Mouse (Mus musculus) embryo, embryonic 10.5 days (tissue): ENCODE results near the gene Gm17455.
A peak's percentile ranks its signal among the peaks of the same experiment; 100 is the strongest.

Experiments used
- DNase-seq: peaks from one replicate; pipeline ENCODE4 v3.0.0-alpha.2; 2015; ENCODE audit warnings: low spot score

The Gm17455 gene

GRCm38 (mm10) chr10:60373937-60374578 lies 25.5 kb upstream of the Gm17455 start:
- peak; percentile 36 for DNase-seq

- no peak for DNase-seq
Observed at GRCm38 (mm10) chr10:60376704-60377103, 22.8 kb upstream of the Gm17455 start.

- no peak for DNase-seq
Observed at GRCm38 (mm10) chr10:60379419-60379957, 20.0 kb upstream of the Gm17455 start.

- DNase-seq: no peak
Observed at GRCm38 (mm10) chr10:60380229-60380628, 19.3 kb upstream of the Gm17455 start.

- DNase-seq: no peak
Observed at GRCm38 (mm10) chr10:60381142-60381925, 18.2 kb upstream of the Gm17455 start.

GRCm38 (mm10) chr10:60388332-60388731 lies 11.2 kb upstream of the Gm17455 start:
- DNase-seq: no peak

- DNase-seq: no peak
Observed at GRCm38 (mm10) chr10:60389447-60389865, 10.1 kb upstream of the Gm17455 start.

GRCm38 (mm10) chr10:60390177-60390903 lies 9.2 kb upstream of the Gm17455 start:
- DNase-seq: peak; percentile 45

GRCm38 (mm10) chr10:60390904-60391420 lies 8.6 kb upstream of the Gm17455 start:
- no peak for DNase-seq

GRCm38 (mm10) chr10:60391661-60392060 lies 7.9 kb upstream of the Gm17455 start:
- DNase-seq: no peak

- DNase-seq: no peak
Observed at GRCm38 (mm10) chr10:60394936-60395335, 4.6 kb upstream of the Gm17455 start.

- no peak for DNase-seq
Observed at GRCm38 (mm10) chr10:60395605-60396004, 3.9 kb upstream of the Gm17455 start.

- no peak for DNase-seq
Observed at GRCm38 (mm10) chr10:60398051-60398814, 1.3 kb upstream of the Gm17455 start.

- DNase-seq: no peak
Observed at GRCm38 (mm10) chr10:60400507-60401295, 1.2 kb downstream of the Gm17455 start.

- no peak for DNase-seq
Observed at GRCm38 (mm10) chr10:60405460-60406177, 6.1 kb downstream of the Gm17455 start.

- peak; percentile 80 for DNase-seq
Observed at GRCm38 (mm10) chr10:60407831-60408230, 8.3 kb downstream of the Gm17455 start.

GRCm38 (mm10) chr10:60411794-60412193 lies 12.3 kb downstream of the Gm17455 start:
- DNase-seq: peak; percentile 50

- no peak for DNase-seq
Observed at GRCm38 (mm10) chr10:60413756-60414155, 14.2 kb downstream of the Gm17455 start.

GRCm38 (mm10) chr10:60417041-60417440 lies 17.5 kb downstream of the Gm17455 start:
- no peak for DNase-seq

GRCm38 (mm10) chr10:60418137-60418536 lies 18.6 kb downstream of the Gm17455 start:
- DNase-seq: peak; percentile 84
